Mouse (Mus musculus) brain, embryonic 14.5 days (tissue): ENCODE data around the gene Mindy4. TPM values are rescaled to one million over a fixed set of nuclear protein-coding genes. Genes with fewer than 3 reads are reported as not detected.

ENCODE experiments used
- DNase-seq: peaks from one replicate; pipeline ENCODE4 v3.0.0-alpha.2; 2011; ENCODE audit warnings: low read depth
- CTCF ChIP-seq: fragments of 200-500 bp; IDR thresholded peaks from 2 replicates; pipeline ENCODE4 v1.5.1; 2012; ENCODE audit warnings: inconsistent platforms, mild to moderate bottlenecking, moderate library complexity, borderline replicate concordance; ENCODE audit not compliant: insufficient read depth, insufficient read length; ENCODE audit errors: extremely low read depth
- POLR2A ChIP-seq: fragments of 200-500 bp; IDR thresholded peaks from 2 replicates; pipeline ENCODE4 v1.6.1; 2012; ENCODE audit warnings: mild to moderate bottlenecking, inconsistent platforms, borderline replicate concordance; ENCODE audit not compliant: poor library complexity, insufficient read depth, insufficient read length, severe bottlenecking; ENCODE audit errors: extremely low read depth
- polyA plus RNA-seq: library from polyadenylated mRNA; depleted of rRNA; stranded (reverse); fragments of >200 nt; gene quantifications from 2 replicates; pipeline ENCODE4 v1.2.3, GENCODE M21; 2012; rRNA removed

Gene Mindy4
- polyA plus RNA-seq, 1 experiment, result 10.9 TPM

DNA sequence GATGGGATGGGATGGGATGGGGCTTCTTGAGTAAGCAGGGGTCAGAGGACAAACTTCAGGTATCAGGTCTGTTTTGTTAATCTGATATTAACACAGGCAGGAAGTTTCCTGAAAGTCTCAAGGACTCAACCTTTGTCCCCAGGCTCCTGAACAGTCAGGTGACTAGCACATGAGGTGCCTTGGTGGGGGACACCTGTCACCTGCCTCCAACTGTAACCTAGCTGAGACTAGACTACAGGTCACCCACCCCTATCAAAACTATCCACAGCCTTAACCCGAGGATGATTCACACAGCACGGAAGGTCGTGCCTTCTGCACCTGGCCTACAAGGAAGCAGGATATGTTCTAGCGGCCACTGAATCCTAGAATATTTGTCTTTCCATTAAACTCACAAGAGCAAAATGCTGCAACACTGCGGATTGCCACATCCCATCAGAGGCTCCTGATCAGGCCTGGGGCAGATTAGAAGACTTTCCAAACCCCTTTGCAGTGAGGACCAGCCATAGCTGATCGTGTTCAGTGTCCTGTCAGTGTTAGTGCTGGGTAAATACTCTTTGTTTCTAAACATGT, 147.3 kb downstream of the Mindy4 start:
- no peak for DNase-seq
- TF ChIP-seq POLR2A (no peak), CTCF (no peak)

DNA sequence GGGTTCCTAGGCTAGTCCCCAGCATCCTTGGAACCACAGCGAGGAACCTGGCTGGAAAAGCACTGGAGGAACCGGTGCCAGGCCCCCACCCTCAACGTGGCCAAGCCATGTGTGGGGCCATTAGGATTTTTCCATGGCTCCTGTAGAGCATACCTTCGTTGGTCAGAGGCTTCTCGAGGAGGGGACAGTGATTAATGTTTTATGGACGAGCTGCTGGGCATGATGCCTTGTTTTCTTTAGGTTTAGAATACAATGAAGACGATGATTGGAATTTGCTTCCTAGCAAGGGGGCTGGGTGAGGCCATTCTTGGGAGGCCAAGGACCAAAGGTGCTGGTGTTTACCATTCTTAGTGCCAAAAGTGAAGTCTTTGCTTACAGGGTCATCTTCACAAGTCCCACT, 148.5 kb downstream of the Mindy4 start:
- no peak for DNase-seq
- TF ChIP-seq POLR2A, result no peak
- TF ChIP-seq CTCF, result no peak

DNA sequence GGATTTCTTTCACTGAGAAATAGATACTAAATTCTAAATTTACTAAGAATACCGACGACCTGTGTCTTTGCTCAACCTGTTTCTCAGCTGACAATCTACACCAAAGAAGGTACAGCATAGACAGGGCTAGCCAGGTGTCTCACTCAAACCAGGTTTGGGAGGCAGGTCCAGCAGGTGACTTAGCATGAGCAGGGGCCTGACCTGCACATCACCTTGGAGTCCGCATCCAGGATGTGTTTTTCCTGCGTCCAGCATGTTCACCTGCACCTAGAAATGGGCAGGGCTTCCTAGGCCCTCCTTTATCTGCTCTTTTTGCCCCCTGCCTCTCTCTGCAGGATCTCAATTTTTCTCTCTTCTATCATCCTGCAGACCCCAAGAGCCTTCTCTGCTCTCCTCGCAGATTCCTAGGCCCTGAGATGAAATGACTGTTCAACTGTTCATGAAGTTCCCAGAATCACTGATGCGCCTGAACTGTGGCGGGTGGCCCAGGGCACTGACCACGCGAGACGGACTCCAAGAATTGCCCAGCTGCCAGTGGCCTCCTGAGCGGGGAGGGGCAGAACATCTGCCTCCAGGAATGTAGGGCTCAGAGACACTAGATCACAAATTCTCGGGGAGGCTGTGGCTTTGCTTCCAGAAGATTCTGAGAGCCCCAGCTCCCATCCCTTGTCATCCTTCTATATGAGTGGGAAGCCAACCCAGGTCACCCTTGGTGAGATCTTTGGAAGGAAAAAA, 150.7 kb downstream of the Mindy4 start:
- DNase-seq, result no peak
- no peak for TF ChIP-seq CTCF
- TF ChIP-seq POLR2A, result no peak

DNA sequence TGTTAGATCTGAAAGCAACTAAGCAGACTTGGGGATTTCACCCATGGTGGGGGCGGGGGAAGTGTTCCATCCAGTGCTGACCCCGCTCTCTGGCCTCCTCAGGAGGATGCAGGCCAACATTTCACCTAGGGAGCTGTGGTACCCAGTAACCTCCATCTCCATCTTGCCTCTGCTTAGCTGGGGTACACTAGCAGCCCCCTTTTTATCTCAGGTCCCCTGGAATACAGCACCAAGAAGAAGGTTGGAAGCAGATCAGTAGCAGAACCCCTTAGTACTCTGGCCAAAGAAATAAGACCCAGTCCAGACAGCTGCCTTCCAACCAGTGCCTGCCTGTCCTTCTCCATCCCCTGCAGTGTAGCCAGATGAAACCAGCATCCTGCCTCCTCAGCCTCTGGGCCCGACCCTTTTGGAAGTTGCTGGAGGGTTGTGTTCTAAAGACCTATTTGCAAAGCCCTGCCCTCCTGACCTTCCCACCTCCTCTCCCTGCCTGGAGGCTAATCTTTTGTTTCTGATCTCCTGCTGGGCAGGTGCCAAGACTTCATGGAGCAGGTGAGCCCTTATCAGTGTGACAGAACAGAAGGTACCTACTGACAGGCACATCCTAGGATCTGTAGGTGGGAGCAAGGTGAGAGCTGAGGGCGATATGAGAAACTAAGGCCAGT, 151.4 kb downstream of the Mindy4 start:
- TF ChIP-seq POLR2A (no peak), CTCF (no peak)
- DNase-seq, result no peak

DNA sequence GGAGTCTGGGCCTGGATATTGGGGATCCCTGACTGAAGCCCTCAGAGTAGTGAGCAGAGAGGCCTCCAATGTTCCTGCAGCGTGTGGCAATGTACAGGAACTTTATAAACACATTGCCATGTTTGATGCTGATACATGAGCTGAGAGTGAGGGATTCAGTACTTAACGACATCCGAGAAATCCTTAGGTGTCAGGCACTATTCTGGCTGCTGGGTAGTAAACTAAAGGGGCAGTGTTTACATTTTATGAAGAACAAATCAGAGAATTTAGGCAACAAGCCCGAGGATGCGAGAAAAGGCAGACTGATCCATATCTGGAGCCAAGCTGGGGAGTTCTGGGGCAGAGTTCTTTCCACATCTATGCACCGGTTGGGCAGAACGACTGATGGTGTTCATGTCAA, 152.4 kb downstream of the Mindy4 start:
- TF ChIP-seq POLR2A (no peak), CTCF (no peak)
- DNase-seq, result no peak

DNA sequence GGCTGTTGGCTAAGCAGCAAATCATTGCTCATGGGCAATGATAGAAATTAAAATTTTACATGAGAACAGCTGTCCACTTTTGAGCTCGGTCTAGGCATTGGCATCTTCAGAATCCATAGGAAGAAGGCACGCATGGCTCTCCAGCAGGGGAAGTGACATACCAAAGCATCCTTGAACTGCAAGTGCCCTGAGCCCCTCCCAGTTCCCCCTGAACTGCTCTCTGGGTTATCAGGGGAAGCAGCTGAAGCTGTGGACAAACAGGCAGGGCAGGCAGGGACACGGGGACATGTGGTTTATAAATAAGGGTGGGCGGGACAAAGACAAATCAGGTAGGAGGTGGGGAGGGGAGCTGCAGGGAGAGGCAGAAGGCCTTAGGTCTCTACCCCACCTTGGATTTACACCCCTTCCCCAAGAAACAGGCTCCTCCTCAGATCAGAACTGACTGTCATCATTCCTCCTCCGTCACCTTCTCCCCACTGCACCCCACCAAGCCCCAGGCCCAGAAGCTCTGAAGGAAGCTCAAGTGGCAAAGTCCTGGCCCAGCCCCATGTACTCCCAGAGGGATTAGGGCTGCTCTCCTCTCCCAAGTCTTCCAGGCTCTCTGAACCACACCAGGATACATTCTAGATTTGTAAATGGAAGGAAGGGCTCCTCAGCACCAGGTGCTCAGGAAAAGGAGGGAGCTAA, 153.0 kb downstream of the Mindy4 start:
- DNase-seq, result no peak
- TF ChIP-seq CTCF (no peak), POLR2A (no peak)

DNA sequence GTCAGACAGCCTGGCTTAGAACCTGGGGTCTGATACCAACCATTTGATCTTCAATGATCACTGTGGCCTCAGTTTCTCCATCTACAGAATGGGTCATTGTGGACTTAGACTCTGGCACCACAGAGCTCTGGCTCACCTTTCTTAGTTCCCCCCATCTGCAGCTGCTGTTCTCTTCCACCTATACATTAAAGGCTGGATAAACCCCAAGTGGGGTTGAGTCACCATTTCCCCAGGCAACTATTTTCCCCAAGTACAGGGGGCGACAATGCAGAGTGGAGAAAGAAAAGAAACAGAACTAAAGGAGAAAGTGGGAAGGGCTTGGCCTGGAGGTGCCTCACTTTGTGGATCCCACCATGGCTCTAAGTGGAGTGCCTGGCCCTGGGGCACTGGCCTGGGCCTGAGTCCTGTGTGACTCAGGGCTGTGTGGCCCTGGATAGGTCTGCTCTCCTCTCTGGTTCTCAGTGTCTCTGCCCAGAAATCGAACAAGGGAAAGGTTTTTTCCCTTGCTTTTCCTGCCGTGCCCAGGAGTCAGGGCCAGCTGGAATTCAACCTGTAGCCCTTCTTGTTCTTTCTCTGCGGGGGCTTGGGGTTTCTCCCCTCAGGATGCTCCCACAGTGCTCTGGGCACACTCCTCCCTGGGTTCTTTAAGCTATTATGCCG, 153.9 kb downstream of the Mindy4 start:
- no peak for DNase-seq
- TF ChIP-seq CTCF (no peak), POLR2A (no peak)

DNA sequence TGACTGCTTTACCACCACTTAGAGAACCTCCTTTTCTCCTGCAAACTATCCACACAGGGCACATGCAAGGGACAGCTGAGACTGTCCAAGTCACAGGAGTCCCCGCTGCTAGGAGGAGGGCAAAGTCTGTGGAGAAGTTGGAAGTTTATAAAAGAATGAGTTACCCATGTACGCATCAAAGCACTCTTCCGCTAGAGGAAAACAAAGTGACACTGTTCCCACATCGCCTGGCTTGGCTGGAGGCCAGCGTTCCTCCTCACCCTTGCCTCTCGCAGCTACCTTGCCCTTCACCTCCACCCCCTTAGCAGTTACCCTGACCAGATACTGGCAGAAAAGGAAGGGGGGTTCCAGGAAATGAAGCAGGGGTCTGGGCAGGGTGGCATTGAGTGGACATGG, 154.5 kb downstream of the Mindy4 start:
- peak; percentile 30 for DNase-seq
- TF ChIP-seq CTCF (no peak), POLR2A (no peak)

DNA sequence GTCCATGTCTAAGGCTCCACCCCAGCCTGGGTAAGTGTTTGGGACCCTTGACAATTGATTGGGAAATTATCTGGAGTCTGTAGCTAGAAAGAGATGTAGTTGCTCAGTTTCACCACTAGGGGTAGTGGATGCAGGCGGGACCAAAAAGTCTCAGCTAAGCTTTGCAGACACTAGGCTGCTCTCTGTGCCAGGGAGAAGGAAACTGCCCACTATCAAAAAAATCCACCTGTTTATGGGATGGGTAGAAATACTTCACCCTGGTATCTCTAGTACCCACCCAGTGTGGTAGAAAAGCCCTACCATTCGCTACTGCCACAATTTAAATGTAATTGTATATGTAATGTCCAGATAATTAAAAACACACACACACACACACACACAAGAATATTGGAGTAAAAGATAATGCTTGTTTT, 155.6 kb downstream of the Mindy4 start:
- peak; percentile 53 for DNase-seq
- TF ChIP-seq CTCF, result peak; percentile 74; the same call in 1 of the 2 replicates
- no peak for TF ChIP-seq POLR2A

DNA sequence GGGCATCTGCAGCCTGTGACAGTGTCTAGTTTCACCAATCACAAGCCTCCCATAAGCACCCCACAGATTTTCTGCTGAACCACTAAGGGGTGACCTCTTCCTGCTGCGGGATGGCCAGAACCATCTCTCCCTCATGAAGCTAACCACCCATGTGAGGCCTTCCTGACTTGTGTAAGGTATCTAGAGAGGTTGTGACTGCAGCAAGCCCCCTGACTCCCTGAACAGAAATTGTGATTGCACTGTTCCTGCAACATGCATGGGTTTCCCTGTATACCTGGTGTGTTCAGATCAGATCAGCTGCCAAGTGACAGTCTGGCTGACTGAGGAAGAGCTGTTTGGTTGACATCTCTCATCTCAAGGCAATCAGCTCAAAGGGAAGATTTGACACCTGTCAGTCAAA, 159.5 kb downstream of the Mindy4 start:
- TF ChIP-seq POLR2A (no peak), CTCF (no peak)

DNA sequence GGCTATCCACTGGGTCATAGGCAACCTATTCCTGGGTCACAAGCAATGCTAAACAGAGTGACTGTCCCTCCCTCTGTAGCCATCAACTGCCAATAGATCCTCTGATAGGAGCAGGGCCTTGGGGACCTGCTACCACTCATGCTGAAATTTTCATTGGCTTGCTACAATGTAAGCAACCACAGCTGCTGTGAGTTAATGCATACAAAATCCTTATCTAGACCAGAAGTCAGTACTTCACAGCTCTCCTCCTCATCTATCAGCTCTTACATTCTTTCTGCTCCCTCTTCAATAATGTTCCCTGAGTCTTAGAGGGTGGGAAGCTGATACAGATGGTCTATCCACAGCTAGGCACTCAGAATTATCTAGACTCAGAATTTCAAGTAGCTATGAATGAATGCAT, 163.9 kb downstream of the Mindy4 start:
- no peak for DNase-seq
- TF ChIP-seq POLR2A (no peak), CTCF (no peak)

More for the DNA sequence above, 159.5 kb downstream of the Mindy4 start:
- DNase-seq, result no peak

Other genes starting within 250 kb of the Mindy4 start
- 3.3 and 3.9 TPM in 2 replicates for gene Nod1, start 230.8 kb upstream of the Mindy4 start, polyA plus RNA-seq
- gene Ggct, start 210.4 kb upstream of the Mindy4 start, polyA plus RNA-seq, result 3.7 and 5.4 TPM in 2 replicates
- gene Gars, start 165.4 kb upstream of the Mindy4 start, polyA plus RNA-seq, result 110 and 122 TPM in 2 replicates
- 1.9 and 2.1 TPM in 2 replicates for gene Crhr2, start 70.4 kb upstream of the Mindy4 start, polyA plus RNA-seq
- gene Inmt, start 28.3 kb upstream of the Mindy4 start, polyA plus RNA-seq, result not detected in 2 replicates
- gene Aqp1, start 133.0 kb downstream of the Mindy4 start, polyA plus RNA-seq, result 10.8 and 21.6 TPM in 2 replicates
- gene Ghrhr, start 172.9 kb downstream of the Mindy4 start, polyA plus RNA-seq, result not detected in 2 replicates
- 44.6 and 69.0 TPM in 2 replicates for gene Adcyap1r1, start 248.6 kb downstream of the Mindy4 start, polyA plus RNA-seq